Mouse (Mus musculus) 3T3-L1 (cell line): ENCODE results near the gene Ano4.
"Not testable (repeated sequence)": the region's sequence is repeated elsewhere in the genome, so short reads cannot be mapped to it uniquely, and the experiment has no call there.

ENCODE experiments used
- DNase-seq: peaks from one replicate; pipeline ENCODE4 v3.0.0-alpha.2; 2015; ENCODE audit warnings: low read depth, low spot score

Gene Ano4

DNA sequence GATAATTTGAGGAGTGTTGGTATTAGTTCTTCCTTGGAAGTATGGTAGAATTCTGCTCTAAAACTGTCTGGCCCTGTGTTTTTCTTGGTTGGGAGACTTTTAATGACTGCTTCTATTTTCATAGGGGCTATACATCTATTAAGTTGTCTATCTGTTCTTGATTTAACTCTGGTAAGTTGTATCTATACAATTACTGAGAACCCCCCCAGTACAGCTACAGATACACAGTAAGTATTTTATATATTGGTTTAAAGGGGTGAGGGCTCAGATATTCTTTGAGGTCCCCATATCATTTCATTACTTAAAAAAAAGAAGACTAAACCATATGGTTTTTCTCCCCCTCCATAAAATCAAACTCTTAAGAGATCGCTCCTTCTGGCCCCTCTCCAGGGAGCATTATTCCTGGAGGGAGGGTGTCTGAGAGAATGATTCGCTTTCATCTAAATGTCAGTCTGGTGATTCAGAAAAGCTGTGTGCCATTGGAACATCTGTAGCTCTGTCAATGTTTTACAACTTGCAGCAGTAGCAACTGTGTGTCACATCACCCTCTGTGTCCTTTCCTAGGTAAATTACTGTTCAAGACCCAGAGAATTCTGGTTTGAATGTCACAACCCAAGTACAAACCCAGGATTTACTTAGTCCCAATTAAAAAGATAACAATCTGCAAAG lies 189.6 kb downstream of the Ano4 start:
- no peak for DNase-seq

DNA sequence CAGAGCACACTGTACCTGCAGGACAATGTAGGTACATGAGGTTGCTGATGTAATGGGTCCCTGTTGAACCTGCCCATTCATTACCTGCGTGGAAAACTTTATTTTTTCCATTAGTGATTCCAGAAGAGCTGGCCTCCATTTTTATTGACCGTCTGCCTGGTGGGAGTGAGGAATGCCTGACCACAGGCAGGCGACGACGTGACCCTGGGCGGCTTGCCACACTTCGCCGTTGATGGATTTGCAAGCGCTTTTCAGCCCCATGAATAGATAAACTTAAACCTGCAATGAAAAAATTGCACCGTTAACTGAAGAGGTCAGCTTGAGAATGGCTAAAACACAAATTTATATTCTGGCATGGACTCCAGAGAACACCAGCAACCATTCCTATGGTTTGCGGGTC lies 195.4 kb downstream of the Ano4 start:
- DNase-seq: no peak

DNA sequence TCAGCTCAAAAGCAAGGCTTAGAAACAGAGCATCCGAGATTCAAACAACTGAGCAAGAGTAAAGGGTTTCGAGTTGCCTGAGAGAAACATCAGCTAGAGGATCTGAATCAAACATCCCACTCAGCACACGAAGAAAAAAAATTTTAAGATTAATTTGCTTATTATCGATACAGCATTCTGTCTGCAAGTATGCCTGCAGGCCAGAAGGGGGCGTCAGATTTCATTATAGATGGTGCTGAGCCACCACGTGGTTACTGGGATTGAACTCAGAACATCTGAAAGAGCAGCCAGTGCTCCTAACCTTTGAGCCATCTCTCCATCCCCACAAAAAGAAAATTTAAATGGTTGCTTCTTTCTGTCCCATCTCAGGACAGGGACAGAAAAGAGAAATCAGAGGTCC lies 223.2 kb downstream of the Ano4 start:
- no peak for DNase-seq

DNA sequence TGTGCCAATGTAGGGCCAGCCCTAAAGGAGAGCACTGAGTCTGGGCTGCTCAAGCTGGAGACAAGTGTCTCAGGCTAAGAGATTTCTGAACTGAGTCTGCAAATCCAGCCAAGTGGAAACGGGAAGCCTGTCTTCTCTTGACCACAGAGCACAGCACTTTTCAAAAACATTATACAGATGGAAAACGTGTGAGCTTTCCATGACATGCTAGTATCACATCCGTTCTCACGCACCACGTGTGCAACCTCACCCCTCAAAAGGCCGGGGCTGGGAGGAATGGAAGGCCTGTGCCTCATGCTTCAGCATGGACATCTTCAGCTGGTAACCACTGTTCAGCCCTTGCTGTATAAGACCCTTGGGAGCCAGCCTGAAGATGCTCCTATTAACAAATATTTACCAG lies 230.2 kb downstream of the Ano4 start:
- no peak for DNase-seq

DNA sequence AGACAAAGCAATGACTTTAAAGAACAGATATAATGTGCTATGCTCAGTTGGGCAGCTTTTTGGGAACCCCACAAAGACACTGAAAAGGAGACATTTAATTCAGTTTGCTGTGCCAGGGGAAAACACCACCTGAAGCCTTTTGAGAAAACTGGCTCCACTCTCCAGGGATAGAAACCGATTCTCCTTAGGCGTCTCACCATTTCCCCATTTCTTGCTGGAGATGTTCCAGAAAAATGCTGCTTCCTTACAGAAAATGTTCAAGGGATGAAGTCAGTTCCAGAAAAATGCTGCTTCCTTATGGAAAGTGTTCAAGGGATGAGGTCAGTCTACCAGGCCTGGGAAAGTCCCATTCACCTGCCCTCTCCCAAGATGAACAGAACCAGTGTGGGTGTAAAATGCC lies 233.1 kb downstream of the Ano4 start:
- DNase-seq: no peak

DNA sequence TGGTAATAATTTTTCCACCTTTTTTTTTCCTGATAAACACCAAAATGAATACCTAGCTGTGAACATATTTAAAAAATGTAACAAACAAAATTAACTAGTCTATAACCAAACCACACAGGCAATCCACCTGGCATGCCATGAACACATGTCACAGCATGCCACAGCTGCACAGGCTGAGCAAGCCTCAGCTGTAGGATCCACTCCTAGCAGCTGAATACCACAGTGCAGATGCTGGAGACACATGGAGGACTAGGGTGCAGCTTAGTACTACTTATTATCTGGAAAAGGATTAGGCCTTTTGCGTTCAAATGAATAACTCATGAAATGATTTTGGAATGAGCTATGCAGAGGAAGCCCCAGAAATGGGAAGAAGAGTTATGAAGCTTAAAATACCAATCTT lies 233.6 kb downstream of the Ano4 start:
- no peak for DNase-seq

DNA sequence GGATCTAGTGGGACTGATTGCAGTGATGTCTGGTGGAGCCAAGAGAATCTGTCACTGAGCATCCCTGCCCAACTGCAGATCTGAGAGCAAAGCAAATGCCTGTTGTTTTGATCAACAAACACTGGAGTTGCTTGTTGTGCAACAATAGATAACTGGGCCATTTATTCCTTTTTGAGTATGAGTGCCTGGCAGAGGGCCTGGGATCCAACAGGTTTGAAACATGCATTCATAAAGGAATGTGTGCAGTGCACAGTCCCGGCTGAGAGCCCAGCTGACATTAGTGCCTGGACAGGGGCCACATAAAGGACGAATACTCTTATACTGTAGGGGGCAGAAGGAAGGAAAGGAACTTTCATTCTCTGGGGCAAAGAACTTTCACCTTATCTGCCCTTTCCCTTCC lies 241.0 kb downstream of the Ano4 start:
- no peak for DNase-seq

DNA sequence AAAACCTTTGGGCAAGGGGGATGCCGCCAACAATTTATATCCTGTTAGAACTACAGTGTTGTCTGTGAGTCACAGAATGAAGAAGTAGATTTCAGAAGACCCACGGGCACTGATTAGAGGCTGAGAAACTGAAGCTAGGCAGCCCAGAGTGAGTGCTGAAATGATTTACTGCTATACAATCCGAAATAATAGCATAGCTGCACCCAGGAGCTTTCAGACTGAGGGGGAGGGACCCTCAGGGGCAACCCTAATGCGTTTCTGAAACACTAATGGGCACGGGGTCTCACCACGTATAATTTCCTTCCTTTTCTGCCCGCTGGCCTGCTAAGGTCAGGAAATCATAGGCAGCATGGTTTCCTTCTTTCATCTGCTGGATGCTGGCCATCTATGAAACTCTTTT lies 242.5 kb downstream of the Ano4 start:
- no peak for DNase-seq

DNA sequence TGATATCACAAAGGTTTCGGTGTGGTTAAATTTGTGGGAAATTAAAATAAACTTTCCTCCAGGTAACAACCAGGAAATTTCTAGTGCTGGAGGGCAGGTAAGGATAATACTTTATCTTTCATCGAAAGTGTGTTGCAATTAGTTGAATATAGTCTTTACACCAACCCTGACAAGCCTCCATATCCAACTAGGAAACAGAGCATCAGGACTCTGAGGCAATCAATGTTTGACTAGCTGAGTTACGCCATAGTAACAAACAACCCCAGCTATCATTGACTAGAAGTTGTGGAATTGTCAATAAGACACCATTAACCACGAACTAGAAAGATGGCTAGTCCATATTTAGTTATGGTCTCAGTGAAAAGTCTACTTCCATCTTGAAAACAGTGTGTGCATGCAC lies 246.4 kb downstream of the Ano4 start:
- DNase-seq: no peak

DNA sequence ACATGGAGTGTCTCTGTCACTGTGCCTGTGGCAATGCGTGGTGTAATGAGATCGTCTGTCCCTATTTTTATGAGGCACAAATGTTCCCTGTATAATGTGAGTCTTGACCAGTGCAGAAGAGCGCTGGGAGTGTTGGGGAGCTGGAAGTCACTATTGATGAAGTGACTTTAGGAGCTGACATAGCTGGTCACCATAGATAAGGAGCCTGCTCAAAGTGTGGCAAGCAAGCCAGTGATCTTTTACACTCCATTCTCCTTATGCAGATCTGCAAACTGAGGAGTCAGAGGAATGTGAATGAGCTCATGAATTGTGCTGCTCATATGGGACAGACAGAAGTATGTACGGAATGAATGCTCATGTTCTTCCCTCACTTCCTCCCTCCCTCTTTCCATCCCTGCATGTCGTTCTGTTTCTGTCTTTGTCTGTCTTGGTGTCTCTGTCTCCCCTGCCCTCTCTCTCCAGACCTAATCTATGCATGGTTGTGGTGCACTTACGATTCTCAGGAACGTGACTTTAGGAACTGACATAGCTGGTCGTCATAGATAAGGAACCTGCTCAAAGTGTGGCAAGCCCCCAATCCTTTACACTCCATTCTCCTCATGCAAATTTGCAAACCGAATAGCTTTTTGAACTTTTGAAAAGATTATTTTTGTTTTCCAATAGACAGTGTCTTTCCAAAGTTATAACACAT lies 252.1 kb downstream of the Ano4 start:
- no peak for DNase-seq

DNA sequence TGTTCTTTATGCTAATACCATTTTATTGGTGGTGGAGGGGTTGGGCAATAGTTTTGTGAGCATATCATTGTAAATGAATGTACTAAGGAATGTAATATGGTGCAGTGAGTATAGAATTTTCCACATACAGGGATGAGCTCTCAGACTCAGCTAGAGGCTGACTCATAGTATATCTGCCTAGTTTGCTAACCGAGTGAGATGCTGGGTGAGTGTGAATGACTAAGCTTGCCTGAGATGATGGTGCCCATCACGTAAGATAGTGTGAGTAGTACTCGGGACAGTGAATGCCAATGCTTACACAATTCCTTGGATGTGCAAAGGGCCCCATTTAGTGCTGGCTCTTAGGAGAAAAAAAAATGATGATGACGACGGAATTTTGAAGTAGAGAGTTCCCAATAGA lies 267.1 kb downstream of the Ano4 start:
- DNase-seq: peak; percentile 2

DNA sequence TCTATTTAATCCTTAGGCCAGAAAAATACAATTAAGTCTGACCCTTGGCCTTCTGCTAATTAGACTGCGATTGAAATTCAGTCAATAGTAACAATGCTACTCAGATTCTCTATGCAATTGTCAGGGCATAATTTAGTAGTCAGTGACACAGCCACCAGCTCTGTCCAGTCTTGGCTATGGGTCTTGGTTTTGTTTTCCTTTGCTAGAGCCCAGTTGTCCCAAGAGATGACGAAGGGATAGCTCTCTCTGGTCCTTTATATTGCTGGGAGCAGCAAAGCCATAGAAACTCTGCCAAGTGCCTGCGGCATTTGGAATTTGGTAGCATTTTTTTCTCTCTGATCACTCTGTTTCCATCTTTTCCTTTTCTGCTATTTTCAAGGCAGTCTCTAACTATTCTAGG lies 288.7 kb downstream of the Ano4 start:
- no peak for DNase-seq

DNA sequence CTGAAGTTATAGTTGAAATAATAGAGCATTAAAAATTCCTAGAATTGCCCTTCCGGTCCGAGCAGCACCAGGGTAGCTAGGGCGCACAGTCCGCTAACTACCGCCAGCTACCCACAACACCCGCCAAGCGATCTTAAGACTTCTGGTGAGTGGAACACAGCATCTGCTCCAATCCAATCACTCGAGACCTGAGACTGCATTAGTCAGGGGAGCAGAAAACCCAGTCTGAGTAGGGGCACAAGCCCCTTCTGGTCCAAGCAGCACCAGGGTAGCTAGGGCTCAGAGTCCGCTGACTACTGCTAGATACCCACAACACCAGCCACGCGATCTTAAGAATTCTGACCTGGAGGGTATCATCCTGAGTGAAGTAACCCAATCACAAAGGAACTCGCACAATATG lies 299.6 kb downstream of the Ano4 start:
- not testable (repeated sequence) for DNase-seq

DNA sequence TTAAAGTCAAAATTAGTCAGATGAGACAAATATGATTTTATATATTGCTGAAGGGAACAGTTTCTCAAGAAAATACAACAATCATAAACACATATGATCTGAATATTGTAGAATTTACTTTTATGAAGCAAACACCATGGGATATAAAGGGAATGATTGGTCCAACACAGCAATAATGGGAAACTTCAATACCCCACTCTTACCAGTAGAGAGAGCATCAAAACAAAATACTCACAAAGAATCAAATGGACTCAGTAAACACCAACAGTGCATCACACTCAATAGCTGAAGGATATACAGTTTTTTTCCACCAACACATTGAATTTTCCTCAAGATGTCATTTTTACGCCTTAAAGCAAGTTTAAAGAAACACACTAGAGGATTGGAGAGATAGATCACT lies 300.4 kb downstream of the Ano4 start:
- no peak for DNase-seq

DNA sequence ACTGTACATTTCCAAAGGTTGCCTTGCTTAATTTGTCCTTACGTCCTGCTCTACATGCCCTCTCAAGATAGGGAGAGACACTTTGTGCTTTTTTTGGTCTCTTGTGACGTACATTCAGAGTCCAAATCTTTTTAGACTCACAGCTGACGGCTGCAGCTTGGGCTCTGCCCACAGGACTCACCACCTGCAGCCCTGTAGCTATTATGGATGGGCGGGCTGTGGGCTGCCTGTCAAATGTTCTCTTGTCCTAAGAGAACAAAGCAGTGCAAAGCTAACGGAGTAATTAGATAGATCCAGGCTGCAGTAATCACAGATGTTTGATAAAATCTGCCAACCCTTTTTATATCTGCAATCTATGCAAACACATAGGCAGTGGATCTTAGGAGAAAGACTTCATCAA lies 325.6 kb downstream of the Ano4 start:
- DNase-seq: no peak

DNA sequence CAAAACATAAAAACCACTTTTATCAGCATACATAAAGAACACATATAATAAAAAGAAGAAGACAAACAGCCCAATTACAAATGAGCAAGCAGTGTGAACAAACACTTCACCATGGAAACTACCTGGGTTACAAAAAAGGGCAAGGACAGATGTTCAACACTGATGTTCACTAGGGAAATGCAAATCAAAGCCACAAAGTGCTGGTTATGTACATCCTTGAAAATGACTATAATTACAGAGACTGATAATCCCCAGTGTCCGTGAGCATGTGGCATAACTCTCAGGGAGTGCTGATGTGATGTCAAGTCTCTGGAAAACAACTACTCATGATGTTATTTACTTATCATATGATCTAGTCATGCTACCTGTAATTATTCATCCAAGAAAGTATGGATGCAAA lies 336.3 kb downstream of the Ano4 start:
- DNase-seq: no peak

DNA sequence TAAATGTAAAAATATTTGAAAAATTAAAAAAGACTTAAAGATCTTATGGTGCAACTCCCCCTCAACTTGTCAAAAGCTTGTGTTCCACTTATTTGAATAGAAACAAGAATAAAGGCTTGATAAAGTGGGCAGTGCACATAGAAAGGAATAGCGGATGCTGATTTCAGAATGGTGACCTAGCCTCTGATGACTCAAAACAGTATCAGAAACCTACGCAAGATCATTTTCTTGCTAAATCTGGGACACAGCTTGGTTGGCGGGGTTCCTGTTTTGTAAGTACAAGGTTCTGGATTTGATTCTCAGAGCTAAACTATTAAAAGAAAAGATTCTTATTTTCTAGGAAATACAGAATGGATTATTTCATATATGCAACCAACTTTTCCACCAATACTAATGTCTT lies 340.0 kb downstream of the Ano4 start:
- no peak for DNase-seq

DNA sequence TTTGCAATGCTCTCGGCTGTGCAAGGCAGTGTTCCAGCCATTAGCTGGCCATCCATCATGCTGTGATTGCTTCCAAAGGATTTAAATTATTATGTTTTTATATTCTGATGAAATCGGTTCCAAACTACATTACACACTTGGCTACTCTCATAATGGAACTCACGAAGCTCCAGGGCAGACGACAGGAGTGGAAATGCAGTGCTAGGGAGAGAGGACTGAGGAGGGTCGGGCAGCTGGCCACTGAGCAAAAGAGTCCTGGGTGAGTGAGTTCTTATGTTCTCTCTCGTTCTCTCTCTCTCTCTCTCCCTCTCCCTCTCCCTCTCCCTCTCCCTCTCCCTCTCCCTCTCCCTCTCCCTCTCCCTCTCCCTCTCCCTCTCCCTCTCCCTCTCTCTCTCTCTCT lies 357.6 kb downstream of the Ano4 start:
- no peak for DNase-seq

DNA sequence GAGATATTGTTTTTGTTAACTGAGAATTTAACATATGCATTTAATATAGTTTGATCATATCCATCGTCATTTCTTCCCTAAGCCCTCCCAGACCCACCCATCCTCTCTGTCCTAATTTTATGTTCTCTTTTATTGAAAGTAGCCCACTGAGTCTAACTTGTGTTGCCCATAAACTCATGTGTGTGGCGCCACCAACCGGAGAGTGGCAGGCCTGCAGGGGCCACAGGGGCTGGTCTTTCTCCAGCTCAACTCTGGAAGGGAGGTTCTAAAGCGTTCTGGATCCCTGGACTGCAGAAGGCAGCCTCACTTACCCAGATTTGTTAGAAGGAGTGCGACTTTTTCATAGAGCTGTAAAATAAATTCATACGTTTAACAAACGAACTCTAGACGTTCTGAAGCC lies 361.1 kb downstream of the Ano4 start:
- peak; percentile 42 for DNase-seq

DNA sequence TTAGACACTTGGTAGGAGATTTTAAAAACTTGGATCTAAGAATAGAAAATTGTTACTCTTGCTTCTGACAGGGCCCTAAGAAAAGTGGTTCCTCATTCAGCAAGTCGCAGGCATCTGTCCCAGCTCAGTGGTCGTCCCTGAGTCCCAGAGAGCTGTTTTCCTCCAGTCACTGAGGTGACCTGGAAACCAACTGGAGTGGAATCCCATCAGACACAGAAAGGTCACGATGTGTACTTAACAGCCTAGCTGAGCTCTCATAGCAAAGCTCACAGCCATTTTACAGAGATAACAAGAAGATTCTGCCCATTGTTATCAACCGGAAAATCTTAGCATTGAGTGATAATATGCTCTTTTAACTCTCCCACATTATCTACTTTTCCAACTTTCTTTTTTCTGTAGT lies 365.1 kb downstream of the Ano4 start:
- DNase-seq: no peak

DNA sequence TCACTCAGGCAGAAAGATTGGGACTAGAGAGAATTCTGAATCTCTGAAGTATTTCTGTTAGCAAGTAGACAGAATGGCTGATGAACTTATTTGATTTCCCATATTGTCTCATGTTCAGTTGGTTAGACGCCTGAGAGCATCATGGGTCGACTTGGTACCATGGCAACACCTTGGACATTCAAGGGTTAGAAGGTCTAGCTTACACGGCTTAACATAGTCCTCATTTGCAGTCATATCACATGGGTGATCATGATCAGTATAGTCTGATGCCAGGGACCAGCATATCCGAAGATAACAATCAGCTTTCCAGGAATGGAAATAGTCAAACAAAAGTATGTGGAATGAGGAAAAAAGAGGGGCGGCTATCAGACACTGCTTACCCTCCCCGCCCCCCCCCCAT lies 365.6 kb downstream of the Ano4 start:
- no peak for DNase-seq

DNA sequence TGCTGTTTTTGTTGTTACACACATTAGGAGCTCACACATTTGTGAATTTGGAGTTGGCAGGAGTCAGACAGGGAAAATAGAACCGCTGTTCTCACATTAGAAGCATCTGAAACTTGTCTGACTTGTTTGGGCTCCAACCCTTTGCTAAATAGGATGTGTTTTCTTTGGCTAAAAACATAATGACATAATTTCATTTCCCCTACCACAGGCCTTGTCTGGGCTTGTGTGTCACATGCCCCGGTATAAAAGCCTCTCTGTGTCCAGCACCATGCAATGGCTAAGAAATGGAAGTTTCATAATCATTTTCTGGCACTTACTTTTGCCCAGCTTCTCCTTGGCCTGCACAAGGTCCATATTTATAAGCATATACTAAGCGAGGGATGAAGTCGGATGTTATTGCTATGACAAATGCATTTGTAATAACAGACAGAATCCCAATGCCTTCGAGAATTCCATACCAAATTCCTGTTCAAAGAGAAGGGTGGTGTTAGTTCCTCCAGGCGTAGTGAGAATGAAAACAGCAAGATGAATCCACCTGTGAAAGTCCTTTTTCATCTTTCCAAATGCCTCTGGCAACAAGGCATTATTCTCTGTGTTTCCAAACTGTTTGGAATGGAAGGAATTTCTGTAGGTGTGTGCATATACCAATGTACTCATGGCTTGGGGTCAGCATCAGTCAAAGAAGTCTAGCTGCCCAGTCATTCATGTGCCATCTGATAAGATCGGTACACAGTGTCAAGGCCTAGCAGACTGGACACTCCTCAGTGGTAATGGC lies 373.4 kb downstream of the Ano4 start:
- DNase-seq: no peak

DNA sequence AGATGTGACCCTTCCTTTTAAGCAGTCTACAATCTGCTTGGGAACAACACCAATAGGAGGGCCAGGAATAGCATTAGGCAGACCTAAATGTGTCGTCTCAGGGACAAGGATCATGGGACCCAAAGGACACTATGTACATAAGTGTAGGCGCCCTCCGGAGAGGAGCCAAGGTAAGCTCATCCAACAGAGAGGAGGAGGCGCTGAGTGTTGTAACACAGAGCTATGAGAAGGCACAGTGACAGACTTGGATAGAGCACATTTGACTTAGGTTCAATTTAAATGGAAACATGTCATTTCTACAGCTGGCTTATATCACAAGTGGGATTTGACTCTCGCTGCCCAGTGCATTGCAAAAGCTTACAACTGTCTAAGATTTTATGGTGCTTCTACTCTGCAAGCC lies 376.0 kb downstream of the Ano4 start:
- no peak for DNase-seq
